Mouse (Mus musculus) midbrain, postnatal 0 days (tissue): ENCODE data around the gene Chrd. TPM values are rescaled to one million over a fixed set of nuclear protein-coding genes. Genes with fewer than 3 reads are reported as not detected.
A peak's percentile ranks its signal among the peaks of the same experiment; 100 is the strongest.

Source experiments
- ATAC-seq: fragments of 200-750 bp; cut with Nextera tagmentation; 2 replicates; pipeline ENCODE4 v1.8.0; 2017; ENCODE audit warnings: moderate number of reproducible peaks, mild to moderate bottlenecking, moderate TSS enrichment, moderate library complexity; ENCODE audit not compliant: low FRiP score
- DNase-seq: peaks from one replicate; pipeline ENCODE4 v3.0.0-alpha.2; 2015; ENCODE audit warnings: low spot score
- H3K27ac ChIP-seq: fragments of 300-500 bp; sonication (generic); 2 replicates; pipeline ENCODE4 v1.5.1; 2014; ENCODE audit warnings: low read depth, mild to moderate bottlenecking, low read length, mixed read lengths
- H3K27me3 ChIP-seq: fragments of 300-500 bp; sonication (generic); 2 replicates; pipeline ENCODE4 v1.6.1; 2014; ENCODE audit warnings: low read length, control low read depth, mixed read lengths; ENCODE audit not compliant: insufficient read depth
- H3K36me3 ChIP-seq: fragments of 300-500 bp; sonication (generic); 2 replicates; pipeline ENCODE4 v1.6.1; 2014; ENCODE audit warnings: low read length, control low read depth, mixed read lengths; ENCODE audit not compliant: insufficient read depth
- H3K4me1 ChIP-seq: fragments of 300-500 bp; sonication (generic); 2 replicates; pipeline ENCODE4 v1.6.1; 2014; ENCODE audit warnings: mild to moderate bottlenecking, control low read depth, antibody characterized with exemption, low read length, mixed read lengths; ENCODE audit not compliant: insufficient read depth
- H3K4me2 ChIP-seq: fragments of 300-500 bp; sonication (generic); 2 replicates; pipeline ENCODE4 v1.6.1; 2014; ENCODE audit warnings: low read depth, mild to moderate bottlenecking, low read length, mixed read lengths; ENCODE audit not compliant: poor library complexity, severe bottlenecking
- H3K4me3 ChIP-seq: fragments of 300-500 bp; sonication (generic); 2 replicates; pipeline ENCODE4 v1.5.1; 2014; ENCODE audit warnings: low read depth, mild to moderate bottlenecking, low read length, moderate library complexity
- H3K9ac ChIP-seq: fragments of 300-500 bp; sonication (generic); replicated peaks from 2 replicates; pipeline ENCODE4 v1.6.1; 2014; ENCODE audit warnings: mild to moderate bottlenecking, low read length, moderate library complexity, mixed read lengths; ENCODE audit not compliant: poor library complexity, severe bottlenecking
- H3K9me3 ChIP-seq: fragments of 300-500 bp; sonication (generic); 2 replicates; pipeline ENCODE4 v1.6.1; 2016; ENCODE audit warnings: low read length, control low read depth
- CTCF ChIP-seq: IDR thresholded peaks from 2 replicates; pipeline ENCODE4 v1.5.1; 2016; ENCODE audit warnings: antibody characterized with exemption, mild to moderate bottlenecking
- WGBS: fragments of 180-500 bp; shearing (Covaris S2); extraction: QIAGEN DNeasy Blood & Tissue Kit; methylation state at CpG from one replicate; pipeline ENCODE4 v1.1.7; 2014; 5-methylcytosine and 5-hydroxymethylcytosine counted together
- polyA plus RNA-seq: library from polyadenylated mRNA; unstranded; fragments of >200 nt; fragmentation: Nextera tagmentation; extraction: Ambion mirVana; gene quantifications from 2 replicates; pipeline ENCODE4 v1.2.1, GENCODE M21; 2015
- total RNA-seq: library from RNA; depleted of rRNA; stranded (reverse); fragments of >200 nt; gene quantifications from 2 replicates; pipeline ENCODE4 v1.2.3, GENCODE M21; 2014

Chrd gene
- total and polyA plus RNA-seq, 2 experiments from 2014 or later, result 4.1 to 18.1 TPM

DNA sequence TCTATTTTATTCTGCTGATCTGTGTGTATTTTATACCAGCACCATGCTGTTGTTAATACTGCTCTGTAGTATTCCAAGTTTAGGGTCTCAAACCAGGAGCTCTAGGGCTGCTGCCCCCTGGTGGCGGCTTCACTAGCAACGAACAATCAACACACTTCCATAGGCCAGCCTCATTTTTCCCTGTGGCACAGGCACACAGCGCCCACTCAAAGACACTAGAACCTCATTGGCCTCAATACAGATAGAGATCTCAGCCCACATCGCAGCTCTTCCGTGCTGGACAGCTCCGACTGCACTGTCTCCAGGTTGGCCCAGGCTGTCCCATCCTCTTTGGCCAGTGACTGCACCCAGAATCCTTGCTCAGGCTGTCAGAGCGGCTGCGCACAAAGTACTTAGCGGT lies 32.3 kb downstream of the Chrd start:
- ATAC-seq (no peak), DNase-seq (peak; percentile 48)
- TF ChIP-seq CTCF, result peak; percentile 64

DNA sequence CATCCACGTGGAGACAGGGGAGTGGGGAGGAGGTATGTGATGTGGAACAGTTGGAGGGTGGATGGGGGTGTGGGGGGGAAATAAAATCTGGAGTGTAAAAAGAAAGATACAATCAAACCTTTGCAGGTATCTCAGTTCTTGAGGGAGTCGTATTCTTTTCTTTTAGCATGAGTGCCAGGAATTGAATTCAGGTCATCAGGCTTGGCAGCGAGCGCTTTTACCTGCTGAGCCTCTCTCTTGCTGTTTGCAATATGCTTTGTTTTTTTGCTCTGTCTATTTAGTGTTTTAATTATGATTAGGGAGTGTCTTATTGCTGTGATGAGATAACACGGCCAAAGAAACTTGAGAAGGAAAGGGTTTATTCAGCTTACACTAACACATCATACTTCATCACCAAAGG lies 42.1 kb downstream of the Chrd start:
- H3K9me3 ChIP-seq, result no peaks in the 10 kb centered on the region
- no peaks in the 10 kb centered on the region for H3K4me1 ChIP-seq
- H3K4me3 ChIP-seq, result no peak overlapping the region
- no peaks in the 10 kb centered on the region for H3K27me3 ChIP-seq
- TF ChIP-seq CTCF, result no peak
- H3K36me3 ChIP-seq, result no peaks in the 10 kb centered on the region
- DNase-seq (no peak), ATAC-seq (no peak)
- no peak overlapping the region for H3K9ac ChIP-seq
- 82% methylated on average over 5 of the region's 5 CpGs for WGBS
- H3K27ac ChIP-seq, result no peak overlapping the region
- H3K4me2 ChIP-seq, result no peak overlapping the region

More for the DNA sequence above, 32.3 kb downstream of the Chrd start:
- no peaks in the 10 kb centered on the region for H3K27me3 ChIP-seq
- no peak overlapping the region for H3K27ac ChIP-seq
- WGBS, result 51% methylated on average over 9 of the region's 9 CpGs
- no peaks in the 10 kb centered on the region for H3K4me1 ChIP-seq
- H3K9ac ChIP-seq, result no peak overlapping the region
- no peak overlapping the region for H3K4me3 ChIP-seq
- H3K4me2 ChIP-seq, result no peak overlapping the region
- H3K36me3 ChIP-seq, result no peaks in the 10 kb centered on the region
- no peaks in the 10 kb centered on the region for H3K9me3 ChIP-seq

DNA sequence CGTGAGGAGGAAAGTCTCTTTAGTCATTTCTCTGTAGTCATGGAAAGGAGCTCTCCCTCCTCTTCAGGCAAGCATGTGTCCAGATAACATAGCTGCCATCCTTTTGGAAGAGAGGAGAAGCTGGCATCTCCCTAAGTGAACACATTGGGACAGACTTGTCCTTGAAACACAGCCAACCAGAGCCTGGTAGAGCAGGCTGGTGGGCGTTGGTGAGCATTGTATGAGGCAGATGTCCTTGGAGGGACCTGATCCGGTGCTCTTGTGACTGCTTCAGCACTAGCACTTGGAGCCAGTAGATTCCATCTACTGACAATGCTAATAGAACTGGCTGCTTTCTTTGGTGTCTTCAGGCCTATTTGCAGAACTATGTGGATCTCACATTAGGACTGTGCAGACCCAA lies 46.9 kb downstream of the Chrd start:
- H3K27me3 ChIP-seq, result no peaks in the 10 kb centered on the region
- H3K9ac ChIP-seq, result no peak overlapping the region
- no peaks in the 10 kb centered on the region for H3K36me3 ChIP-seq
- H3K9me3 ChIP-seq, result no peaks in the 10 kb centered on the region
- no peak overlapping the region for H3K4me3 ChIP-seq
- TF ChIP-seq CTCF, result no peak
- DNase-seq (no peak), ATAC-seq (no peak)
- no peak overlapping the region for H3K27ac ChIP-seq
- no peak overlapping the region for H3K4me2 ChIP-seq
- 83% methylated on average over 3 of the region's 3 CpGs for WGBS
- no peaks in the 10 kb centered on the region for H3K4me1 ChIP-seq

GRCm38 (mm10) chr16:20781101-20781630 lies 48.2 kb downstream of the Chrd start:
- 77% methylated on average over 4 of the region's 4 CpGs for WGBS
- H3K27me3 ChIP-seq, result no peaks in the 10 kb centered on the region

DNA sequence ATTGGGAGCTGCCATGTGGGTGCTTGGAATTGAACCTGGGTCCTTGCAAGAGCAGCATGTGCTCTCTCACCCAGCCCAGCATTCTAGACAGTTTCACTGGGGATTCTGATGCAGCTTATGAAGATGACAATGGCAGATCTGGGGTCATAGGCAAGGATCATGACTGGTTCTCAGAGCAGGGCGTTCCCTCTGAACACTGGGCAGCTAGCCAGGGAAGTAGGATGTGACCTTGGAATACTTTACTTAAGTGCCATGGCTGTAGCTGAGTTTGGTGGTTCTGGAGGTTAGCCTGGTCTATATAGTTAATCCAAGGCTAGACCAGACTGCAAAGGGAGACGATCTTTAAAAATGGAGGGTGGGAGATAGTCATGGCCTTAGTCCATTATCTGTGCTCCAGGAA lies 51.0 kb downstream of the Chrd start:
- Histone ChIP-seq H3K9ac (no peak overlapping the region), H3K4me2 (no peak overlapping the region), H3K4me3 (no peak overlapping the region), H3K4me1 (no peaks in the 10 kb centered on the region), H3K27ac (no peak overlapping the region), H3K9me3 (no peaks in the 10 kb centered on the region), H3K36me3 (no peaks in the 10 kb centered on the region), H3K27me3 (no peaks in the 10 kb centered on the region)
- TF ChIP-seq CTCF, result no peak
- 95% methylated on average over 2 of the region's 2 CpGs for WGBS
- no peak for DNase-seq
- ATAC-seq, result no peak

More at GRCm38 (mm10) chr16:20781101-20781630, 48.2 kb downstream of the Chrd start:
- H3K27ac ChIP-seq, result no peak overlapping the region
- no peak for TF ChIP-seq CTCF
- H3K9ac ChIP-seq, result no peak overlapping the region
- H3K4me3 ChIP-seq, result no peak overlapping the region
- ATAC-seq (no peak), DNase-seq (no peak)
- no peaks in the 10 kb centered on the region for H3K36me3 ChIP-seq
- H3K4me1 ChIP-seq, result no peaks in the 10 kb centered on the region
- no peak overlapping the region for H3K4me2 ChIP-seq
- H3K9me3 ChIP-seq, result no peaks in the 10 kb centered on the region

DNA sequence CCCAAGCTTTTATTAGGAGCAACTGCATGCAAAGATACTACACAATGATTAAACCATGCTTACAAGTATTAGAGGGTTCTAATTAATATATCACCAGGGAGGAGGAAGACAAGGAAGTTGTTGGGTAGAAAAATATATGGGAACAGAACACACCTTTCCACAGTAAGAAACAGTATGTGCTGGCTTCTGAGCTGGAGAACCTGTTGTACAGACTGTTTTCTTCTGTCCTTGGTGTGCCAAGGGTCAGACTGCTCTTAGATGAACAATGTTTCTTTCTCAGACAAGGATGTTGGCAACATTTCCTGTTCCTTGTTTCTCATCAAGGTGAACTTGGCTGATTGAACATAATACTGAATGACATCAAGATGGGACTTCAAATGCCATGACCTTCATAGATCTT lies 51.8 kb downstream of the Chrd start:
- Histone ChIP-seq H3K27me3 (no peaks in the 10 kb centered on the region), H3K4me2 (no peak overlapping the region), H3K4me1 (no peaks in the 10 kb centered on the region), H3K27ac (no peak overlapping the region), H3K9ac (no peak overlapping the region), H3K4me3 (no peak overlapping the region), H3K9me3 (no peaks in the 10 kb centered on the region), H3K36me3 (no peaks in the 10 kb centered on the region)
- ATAC-seq, result no peak
- no peak for DNase-seq
- no peak for TF ChIP-seq CTCF
